Comparison of ENCODE assay signal across 23 mouse cellular contexts in genomic region chr16:32563056-32563793, GRCm38 (mm10). TPM values are rescaled to one million over a fixed set of nuclear protein-coding genes. Genes with fewer than 3 reads are reported as not detected.
DNase-seq lines count a peak whose midpoint lies in the region; ATAC-seq and TF ChIP-seq lines count a peak whose summit lies in the region.
"Had no signal": no experiment of that assay in that cellular context is flagged by ENCODE, and none has a peak within 500 bp of the region (broad histone marks: within the 10 kb centered on the region; RNA-seq: fewer than 3 reads in every experiment).

No protein-coding gene starts in this region.

- H3K27me3 ChIP-seq in liver, embryonic 13.5 days, result no peaks in the 10 kb centered on the region
- no peaks in the 10 kb centered on the region for H3K27me3 ChIP-seq in liver, embryonic 15.5 days
- no peaks in the 10 kb centered on the region for H3K27me3 ChIP-seq in stomach, postnatal 0 days (ENCODE audit: control insufficient read depth, insufficient read depth, low read length)
- H3K27me3 ChIP-seq: forebrain, embryonic 12.5 days; heart, embryonic 15.5 days; limb, embryonic 12.5 days; midbrain, embryonic 12.5 days had no signal

- peak overlapping the region; percentile 63 for H3K27ac ChIP-seq in liver, embryonic 13.5 days
- peak overlapping the region; percentile 31; the same call in 1 of the 2 replicates for H3K27ac ChIP-seq in liver, embryonic 15.5 days (replicated peaks)
- 0 out of 2 replicates have a peak overlapping the region, but pooled peaks have one; percentile 35 for H3K27ac ChIP-seq in stomach, postnatal 0 days (replicated peaks)
- H3K27ac ChIP-seq: embryonic facial prominence, embryonic 10.5 days; forebrain, embryonic 12.5 days; heart, adult 2 months; heart, embryonic 15.5 days; left cerebral cortex, adult 2 months; limb, embryonic 12.5 days; midbrain, embryonic 12.5 days had no signal

- no peaks in the 10 kb centered on the region for H3K36me3 ChIP-seq in liver, embryonic 13.5 days
- no peaks in the 10 kb centered on the region for H3K36me3 ChIP-seq in liver, embryonic 15.5 days (replicated peaks)
- H3K36me3 ChIP-seq in stomach, postnatal 0 days (ENCODE audit: control insufficient read depth, insufficient read depth, low read length), result no peaks in the 10 kb centered on the region
- H3K36me3 ChIP-seq: embryonic facial prominence, embryonic 10.5 days; forebrain, embryonic 12.5 days; heart, embryonic 15.5 days; limb, embryonic 12.5 days; midbrain, embryonic 12.5 days had no signal

- no peak for DNase-seq in liver, embryonic 13.5 days
- DNase-seq in liver, result no peak
- peak; percentile 70 for DNase-seq in gonadal fat pad, adult 2 months (ENCODE audit: low read depth)
- peak; percentile 50 for DNase-seq in stomach, postnatal 0 days (ENCODE audit: low spot score)
- no peak for DNase-seq in urinary bladder, postnatal 36 days (ENCODE audit: low spot score in 2 of 2)
- DNase-seq in layer of hippocampus, adult 9-10 months (ENCODE audit: low spot score), result no peak
- DNase-seq: adrenal gland, adult 8-10 months; cerebellum, adult 9-10 months; heart, adult 2 months; kidney, adult 2 months; kidney, postnatal 14 days; lung, postnatal 14 days; right cerebral cortex, adult 18-20 months had no signal

- ATAC-seq in liver, embryonic 13.5 days (ENCODE audit: low read depth), result peak; percentile 58
- 0 out of 2 replicates have a peak, but pooled peaks have one; percentile 39 for ATAC-seq in liver, embryonic 15.5 days (ENCODE audit: insufficient read depth)
- peak; percentile 89 for ATAC-seq in stomach, postnatal 0 days (ENCODE audit: low FRiP score, low TSS enrichment)
- ATAC-seq: CD4-positive, CD25-positive, alpha-beta regulatory T cell, adult 4 months; hindbrain, embryonic 16.5 days; Patski had no signal

- H3K9me3 ChIP-seq in liver, embryonic 13.5 days (replicated peaks), result no peaks in the 10 kb centered on the region
- H3K9me3 ChIP-seq in liver, embryonic 15.5 days (replicated peaks), result no peaks in the 10 kb centered on the region
- H3K9me3 ChIP-seq in stomach, postnatal 0 days (ENCODE audit: control insufficient read depth, low read length), result no peaks in the 10 kb centered on the region
- H3K9me3 ChIP-seq: forebrain, embryonic 12.5 days; heart, embryonic 15.5 days; limb, embryonic 12.5 days; midbrain, embryonic 12.5 days had no signal

- H3K4me1 ChIP-seq in liver, embryonic 13.5 days (replicated peaks), result peaks cover 32% of the 10 kb centered on the region
- H3K4me1 ChIP-seq in liver, embryonic 15.5 days (replicated peaks), result peaks cover 37% of the 10 kb centered on the region
- no peaks in the 10 kb centered on the region for H3K4me1 ChIP-seq in stomach, postnatal 0 days (replicated peaks; ENCODE audit: control insufficient read depth, insufficient read depth)
- H3K4me1 ChIP-seq: embryonic facial prominence, embryonic 10.5 days; forebrain, embryonic 12.5 days; limb, embryonic 12.5 days; midbrain, embryonic 12.5 days had no signal

- no peak overlapping the region for H3K4me3 ChIP-seq in liver, embryonic 13.5 days (replicated peaks)
- H3K4me3 ChIP-seq in liver, embryonic 15.5 days (replicated peaks), result no peak overlapping the region
- H3K4me3 ChIP-seq in stomach, postnatal 0 days (ENCODE audit: low read depth, low read length), result no peak overlapping the region
- H3K4me3 ChIP-seq: embryonic facial prominence, embryonic 10.5 days; forebrain, embryonic 12.5 days; heart, adult 2 months; heart, embryonic 15.5 days; left cerebral cortex, adult 2 months; limb, embryonic 12.5 days; midbrain, embryonic 12.5 days had no signal

- no peak overlapping the region for H3K4me2 ChIP-seq in liver, embryonic 13.5 days
- H3K4me2 ChIP-seq in liver, embryonic 15.5 days, result no peak overlapping the region
- no peak overlapping the region for H3K4me2 ChIP-seq in stomach, postnatal 0 days (replicated peaks; ENCODE audit: low read depth)
- H3K4me2 ChIP-seq: forebrain, embryonic 12.5 days; heart, embryonic 15.5 days; limb, embryonic 12.5 days; midbrain, embryonic 12.5 days had no signal

- H3K9ac ChIP-seq in liver, embryonic 13.5 days, result peak overlapping the region; percentile 33; the same call in 1 of the 2 replicates
- H3K9ac ChIP-seq in liver, embryonic 15.5 days, result peak overlapping the region; percentile 4; the same call in 1 of the 2 replicates
- H3K9ac ChIP-seq in stomach, postnatal 0 days (ENCODE audit: low read length), result no peak overlapping the region
- H3K9ac ChIP-seq: forebrain, embryonic 12.5 days; heart, embryonic 15.5 days; limb, embryonic 12.5 days; midbrain, embryonic 12.5 days had no signal

- no peak for TF ChIP-seq CTCF in stomach, postnatal 0 days (IDR thresholded peaks at IDR 0.05; ENCODE audit: low read depth)

- TF ChIP-seq EP300 in stomach, postnatal 0 days (optimal IDR thresholded peaks at IDR 0.05), result no peak

- 39% methylated on average over 5 of the region's 5 CpGs for WGBS in liver, embryonic 13.5 days (ENCODE audit: insufficient replicate concordance)
- 49% methylated on average over 5 of the region's 5 CpGs for WGBS in liver, embryonic 15.5 days (ENCODE audit: insufficient replicate concordance)
- WGBS in stomach, postnatal 0 days, result 58% methylated on average over 5 of the region's 5 CpGs

RNA-seq across cellular contexts. Expression of gene Tfrc, which starts 45.5 kb away (rescaled TPM):
- 262 and 322 TPM in 2 replicates for polyA plus RNA-seq in liver, embryonic 13.5 days (2015; fragmentation: Nextera tagmentation; extraction: Ambion mirVana)
- polyA plus RNA-seq in gonadal fat pad, adult 2 months (2012; rRNA removed), result 10.3 and 11.3 TPM in 2 replicates
- polyA plus RNA-seq in liver, embryonic 15.5 days (2015; fragmentation: Nextera tagmentation; extraction: Ambion mirVana), result 285 and 299 TPM in 2 replicates
- 45.6 and 50.0 TPM in 2 replicates for polyA plus RNA-seq in stomach, postnatal 0 days (2015; fragmentation: Nextera tagmentation; extraction: Ambion mirVana)

Comparison
In these comparisons a context has a peak if more than half of its experiments do, and no peak if none do; other contexts are left out.
1. ATAC-seq: peak in every context shown above with its lines; median percentile 89 in stomach, postnatal 0 days; 58 in liver, embryonic 13.5 days; 39 in liver, embryonic 15.5 days.
2. DNase-seq: peak in gonadal fat pad, adult 2 months (single experiment) and stomach, postnatal 0 days (single experiment); none in liver, embryonic 13.5 days (single experiment), liver (single experiment), urinary bladder, postnatal 36 days (0 of 2) and layer of hippocampus, adult 9-10 months (single experiment).
3. Peak in every context shown above with its lines, with median percentiles within 50 percentile points of each other: H3K27ac ChIP-seq.